Mouse (Mus musculus) MEL (cell line): ENCODE results near the gene Ubap1l. TPM values are rescaled to one million over a fixed set of nuclear protein-coding genes. Genes with fewer than 3 reads are reported as not detected.

Experiments
- DNase-seq: peaks from one replicate; pipeline ENCODE4 v3.0.0; 2011; ENCODE audit warnings: low read depth, low spot score
- H3K27ac ChIP-seq: 2 replicates; pipeline ENCODE4 v1.5.1; 2012; ENCODE audit warnings: low read depth, mild to moderate bottlenecking, control low read depth, low read length, moderate library complexity; ENCODE audit not compliant: control insufficient read depth
- H3K27me3 ChIP-seq, 2 experiments: fragments of 150-350 bp in 1 of 2; sonication (generic) in 1 of 2; 2 replicates each; pipeline ENCODE4 v1.6.1; 2012; ENCODE audit warnings: low read length in 2 of 2, mild to moderate bottlenecking in 2 of 2, improper control_type of control experiment in 1 of 2, moderate library complexity in 1 of 2; ENCODE audit not compliant: insufficient read depth in 2 of 2, control insufficient read depth in 1 of 2
- H3K36me3 ChIP-seq, 2 experiments: 2 replicates each; pipeline ENCODE4 v1.6.1; 2012 to 2014; ENCODE audit warnings: low read length in 2 of 2, improper control_type of control experiment in 1 of 2, inconsistent platforms in 1 of 2, mild to moderate bottlenecking in 1 of 2; ENCODE audit not compliant: insufficient read depth in 2 of 2, control insufficient read depth in 1 of 2
- H3K4me1 ChIP-seq, 2 experiments: fragments of 150-350 bp in 1 of 2; sonication (generic) in 1 of 2; 2 replicates each; pipeline ENCODE4 v1.6.1; 2012; ENCODE audit warnings: low read length in 2 of 2, improper control_type of control experiment in 1 of 2, mild to moderate bottlenecking in 1 of 2; ENCODE audit not compliant: insufficient read depth in 2 of 2, control insufficient read depth in 1 of 2
- H3K4me3 ChIP-seq, 2 experiments: fragments of 150-350 bp in 1 of 2; sonication (generic) in 1 of 2; 2 replicates each; pipeline ENCODE4 v1.5.1; 2012; ENCODE audit warnings: low read depth in 2 of 2, low read length in 2 of 2, mild to moderate bottlenecking in 2 of 2, moderate library complexity in 2 of 2, control low read depth in 1 of 2, improper control_type of control experiment in 1 of 2; ENCODE audit not compliant: control insufficient read depth in 1 of 2, insufficient read depth in 1 of 2
- H3K79me2 ChIP-seq: 2 replicates; pipeline ENCODE4 v1.6.1; 2012; ENCODE audit warnings: mild to moderate bottlenecking, low read length, moderate library complexity; ENCODE audit not compliant: control insufficient read depth, poor library complexity, insufficient read depth
- H3K9ac ChIP-seq: 2 replicates; pipeline ENCODE4 v1.6.1; 2012; ENCODE audit warnings: low read depth, mild to moderate bottlenecking, control low read depth, low read length, moderate library complexity; ENCODE audit not compliant: control insufficient read depth, poor library complexity, severe bottlenecking
- H3K9me3 ChIP-seq: fragments of 150-350 bp; sonication (generic); replicated peaks from 2 replicates; pipeline ENCODE4 v1.6.1; 2012; ENCODE audit warnings: mild to moderate bottlenecking, low read length, improper control_type of control experiment, moderate library complexity; ENCODE audit not compliant: insufficient read depth
- CTCF ChIP-seq, 3 experiments: IDR thresholded peaks in 2 of 3; conservative IDR thresholded peaks in 1 of 3; 2 replicates each; pipeline ENCODE4 v1.5.1; 2011 to 2012; ENCODE audit warnings: low read length in 3 of 3, low read depth in 2 of 3, mild to moderate bottlenecking in 2 of 3, improper control_type of control experiment in 1 of 3, inconsistent platforms in 1 of 3, mixed read lengths in 1 of 3, moderate library complexity in 1 of 3; ENCODE audit not compliant: control insufficient read depth in 1 of 3, insufficient read depth in 1 of 3, poor library complexity in 1 of 3, severe bottlenecking in 1 of 3
- E2F4 ChIP-seq: IDR thresholded peaks from 2 replicates; pipeline ENCODE4 v1.6.1; 2011; ENCODE audit warnings: low read depth, low read length, improper control_type of control experiment, borderline replicate concordance
- GABPA ChIP-seq: IDR thresholded peaks from 2 replicates; pipeline ENCODE4 v1.6.1; 2012; ENCODE audit warnings: low read depth, mild to moderate bottlenecking, inconsistent platforms, low read length, improper control_type of control experiment, moderate library complexity
- GATA1 ChIP-seq: IDR thresholded peaks from 2 replicates; pipeline ENCODE4 v1.6.1; 2011; ENCODE audit warnings: low read depth, low read length, improper control_type of control experiment
- HCFC1 ChIP-seq: IDR thresholded peaks from 2 replicates; pipeline ENCODE4 v1.6.1; 2012; ENCODE audit warnings: low read depth, mild to moderate bottlenecking, inconsistent platforms, low read length, improper control_type of control experiment, moderate library complexity
- KAT2A ChIP-seq: conservative IDR thresholded peaks from 2 replicates; pipeline ENCODE4 v1.6.1; 2012; ENCODE audit warnings: low read depth, low read length, improper control_type of control experiment, inconsistent platforms
- MAFK ChIP-seq: IDR thresholded peaks from 2 replicates; pipeline ENCODE4 v1.6.1; 2011; ENCODE audit warnings: low read depth, mild to moderate bottlenecking, low read length, improper control_type of control experiment, borderline replicate concordance
- MEF2A ChIP-seq: IDR thresholded peaks from 2 replicates; pipeline ENCODE4 v1.6.1; 2014; ENCODE audit warnings: low read depth, mild to moderate bottlenecking, inconsistent platforms, low read length, improper control_type of control experiment; ENCODE audit not compliant: poor library complexity, insufficient replicate concordance, severe bottlenecking; ENCODE audit errors: extremely low read depth
- NRF1 ChIP-seq: IDR thresholded peaks from 2 replicates; pipeline ENCODE4 v1.6.1; 2014; ENCODE audit warnings: low read depth, mild to moderate bottlenecking, inconsistent platforms, low read length, improper control_type of control experiment, moderate library complexity; ENCODE audit not compliant: poor library complexity, insufficient read depth, severe bottlenecking
- POLR2A ChIP-seq, 2 experiments: IDR thresholded peaks; 2 replicates each; pipeline ENCODE4 v1.6.1; 2011 to 2012; ENCODE audit warnings: low read length in 2 of 2, mild to moderate bottlenecking in 2 of 2, control low read depth in 1 of 2, improper control_type of control experiment in 1 of 2, low read depth in 1 of 2, moderate library complexity in 1 of 2; ENCODE audit not compliant: control insufficient read depth in 1 of 2, insufficient read depth in 1 of 2, poor library complexity in 1 of 2
- RCOR1 ChIP-seq: IDR thresholded peaks from 2 replicates; pipeline ENCODE4 v1.6.1; 2012; ENCODE audit warnings: low read depth, mild to moderate bottlenecking, inconsistent platforms, low read length, improper control_type of control experiment
- USF1 ChIP-seq: IDR thresholded peaks from 2 replicates; pipeline ENCODE4 v1.6.1; 2014; ENCODE audit warnings: low read depth, mild to moderate bottlenecking, inconsistent platforms, low read length, improper control_type of control experiment, moderate library complexity
- ZKSCAN1 ChIP-seq: IDR thresholded peaks from 2 replicates; pipeline ENCODE4 v1.6.1; 2012; ENCODE audit warnings: low read depth, mild to moderate bottlenecking, inconsistent platforms, low read length, improper control_type of control experiment, moderate library complexity
- ZNF384 ChIP-seq: IDR thresholded peaks from 2 replicates; pipeline ENCODE4 v1.6.1; 2012; ENCODE audit warnings: low read depth, mild to moderate bottlenecking, inconsistent platforms, low read length, improper control_type of control experiment
- polyA plus RNA-seq, 2 experiments: library from polyadenylated mRNA; stranded (reverse) in 1 of 2; unstranded in 1 of 2; fragments of >175 nt in 1 of 2; fragments of >200 nt in 1 of 2; gene quantifications; 2 replicates each; pipeline versions ENCODE4 v1.2.1 to v1.2.4; 2012; ENCODE audit warnings: low replicate concordance in 2 of 2, low read depth in 1 of 2; ENCODE audit not compliant: insufficient read length in 2 of 2, insufficient read depth in 1 of 2, missing spikeins in 1 of 2
- total RNA-seq: library from RNA; depleted of rRNA; stranded (reverse); fragments of 300-350 nt; gene quantifications from 2 replicates; pipeline ENCODE4 v1.2.3, GENCODE M21; 2012

Ubap1l gene
- total and polyA plus RNA-seq, 3 experiments: 0.08 TPM; not detected in 2

DNA sequence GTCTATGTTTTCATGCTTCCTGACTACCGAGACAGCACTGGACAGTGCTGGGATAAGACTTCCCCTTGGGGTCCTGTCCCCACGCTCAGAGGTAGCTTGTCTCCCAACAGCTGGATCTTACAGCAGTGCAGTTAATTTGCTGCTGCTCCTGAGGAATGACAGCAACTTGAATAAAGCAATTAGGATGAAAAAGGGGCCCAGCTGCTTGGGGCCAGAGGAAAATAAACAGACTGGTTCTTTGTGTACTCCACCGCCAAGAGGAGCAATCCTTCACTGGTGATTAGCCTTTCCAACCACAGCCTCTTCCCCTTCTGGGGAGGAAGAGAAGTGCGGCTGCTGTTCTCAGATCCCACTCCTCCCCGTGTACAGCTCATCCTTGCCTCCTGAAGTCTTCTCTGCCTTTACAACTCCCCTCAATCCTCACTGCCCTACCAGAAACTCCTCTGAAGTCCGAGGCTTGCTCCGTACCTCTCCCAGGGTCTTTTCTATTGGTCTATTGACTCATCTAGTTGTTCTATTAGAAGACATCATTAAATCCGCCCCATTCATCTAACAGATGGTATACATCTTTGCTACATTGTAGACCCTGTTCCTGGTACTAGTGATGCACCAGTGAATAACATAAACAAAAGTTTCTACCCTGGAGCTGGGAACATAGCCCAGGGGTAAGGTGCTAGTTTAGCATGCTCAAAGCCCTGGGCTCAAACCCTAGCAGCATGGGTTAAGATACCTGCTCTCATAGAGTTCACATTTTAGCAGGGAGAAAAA, 25.7 kb downstream of the Ubap1l start:
- no peaks in the 10 kb centered on the region for H3K79me2 ChIP-seq
- H3K36me3 ChIP-seq: no peaks in the 10 kb centered on the region
- no peak overlapping the region for H3K9ac ChIP-seq
- TF ChIP-seq MAFK (no peak), POLR2A (IDR thresholded peaks at IDR 0.05; ENCODE audit: control insufficient read depth in 1 of 2, insufficient read depth in 1 of 2, low read depth in 1 of 2, low read length in 2 of 2, poor library complexity in 1 of 2) (no peak), KAT2A (no peak)
- H3K4me1 ChIP-seq: no peaks in the 10 kb centered on the region
- DNase-seq: no peak
- H3K4me3 ChIP-seq: no peak overlapping the region
- no peaks in the 10 kb centered on the region for H3K9me3 ChIP-seq
- H3K27me3 ChIP-seq: no peaks in the 10 kb centered on the region
- no peak overlapping the region for H3K27ac ChIP-seq

- no peak for DNase-seq
- no peaks in the 10 kb centered on the region for H3K36me3 ChIP-seq
- no peaks in the 10 kb centered on the region for H3K79me2 ChIP-seq
- no peak for TF ChIP-seq ZNF384
- TF ChIP-seq MAFK: no peak
- no peak for TF ChIP-seq USF1
- TF ChIP-seq RCOR1: no peak
- TF ChIP-seq POLR2A (IDR thresholded peaks at IDR 0.05; ENCODE audit: control insufficient read depth in 1 of 2, insufficient read depth in 1 of 2, low read depth in 1 of 2, low read length in 2 of 2, poor library complexity in 1 of 2): no peak
- TF ChIP-seq ZKSCAN1: no peak
- no peak for TF ChIP-seq NRF1
- TF ChIP-seq MEF2A: no peak
- no peak for TF ChIP-seq E2F4
- TF ChIP-seq CTCF (IDR thresholded peaks at IDR 0.05 in 2 of 3, conservative IDR thresholded peaks at IDR 0.05 in 1 of 3; ENCODE audit: control insufficient read depth in 1 of 3, insufficient read depth in 1 of 3, low read depth in 2 of 3, low read length in 3 of 3, poor library complexity in 1 of 3, severe bottlenecking in 1 of 3): no peak
- TF ChIP-seq HCFC1: no peak
- no peak for TF ChIP-seq GABPA
- no peak for TF ChIP-seq GATA1
- TF ChIP-seq, all 39 proteins: peak for 0
- H3K4me1 ChIP-seq: no peaks in the 10 kb centered on the region
- H3K27me3 ChIP-seq: no peaks in the 10 kb centered on the region
- no peaks in the 10 kb centered on the region for H3K9me3 ChIP-seq
- no peak overlapping the region for H3K4me3 ChIP-seq
- H3K9ac ChIP-seq: no peak overlapping the region
- H3K27ac ChIP-seq: no peak overlapping the region
Measured at GRCm38 (mm10) chr9:65390752-65391612, 30.1 kb downstream of the Ubap1l start.
